Mouse (Mus musculus): ENCODE measurements around the gene Mpv17l2. TPM values are rescaled to one million over a fixed set of nuclear protein-coding genes. Genes with fewer than 3 reads are reported as not detected.

The Mpv17l2 gene
- polyA plus RNA-seq, 1 experiment from 2014 or later = 25.8 TPM

DNA sequence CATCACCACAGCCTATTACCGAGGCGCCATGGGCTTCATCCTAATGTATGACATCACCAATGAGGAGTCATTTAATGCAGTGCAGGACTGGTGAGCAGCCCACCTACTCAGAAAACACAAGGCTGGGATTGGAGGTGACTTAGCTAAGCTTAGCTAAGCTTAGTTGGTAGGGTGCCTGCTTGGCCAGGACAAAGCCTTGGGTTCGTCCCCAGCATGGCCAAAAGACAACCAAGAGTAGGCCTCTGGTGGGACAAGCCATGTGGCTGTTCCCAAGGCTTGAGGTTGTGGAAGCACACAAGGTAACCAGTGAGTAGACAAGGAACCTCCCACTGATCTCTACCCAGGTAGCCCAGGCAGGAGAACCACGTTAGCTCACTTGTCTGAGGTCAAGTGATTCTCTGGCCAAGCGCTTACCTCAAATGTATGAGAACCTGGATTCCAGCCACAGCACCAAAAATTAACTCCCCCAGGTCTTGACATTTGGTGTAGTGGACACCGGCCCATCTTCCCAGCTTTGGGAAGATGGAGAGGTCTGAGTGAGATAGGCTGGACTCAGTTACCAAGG is 4.2 kb downstream of the Mpv17l2 start:
- no peak for DNase-seq (ENCODE audit: low spot score)
- no peak for ATAC-seq (replicated peaks; ENCODE audit: insufficient number of reproducible peaks, low FRiP score, low TSS enrichment, low read depth)
- Histone ChIP-seq H3K36me3 (replicated peaks; ENCODE audit: control insufficient read depth, insufficient read depth, low read depth, low read length) (no peaks in the 10 kb centered on the region), H3K9me3 (replicated peaks; ENCODE audit: control insufficient read depth, low read length) (no peaks in the 10 kb centered on the region), H3K9ac (replicated peaks; ENCODE audit: low read length) (no peak overlapping the region), H3K4me3 (ENCODE audit: low read depth, low read length) (no peak overlapping the region), H3K4me2 (ENCODE audit: low read depth, low read length) (no peak overlapping the region), H3K27me3 (ENCODE audit: control insufficient read depth, insufficient read depth, low read length) (no peaks in the 10 kb centered on the region), H3K4me1 (ENCODE audit: control insufficient read depth, insufficient read depth, low read length) (peaks cover 3% of the 10 kb centered on the region), H3K27ac (replicated peaks; ENCODE audit: low read depth, low read length) (no peak overlapping the region)
- WGBS = 90% methylated on average over 6 of the region's 6 CpGs

DNA sequence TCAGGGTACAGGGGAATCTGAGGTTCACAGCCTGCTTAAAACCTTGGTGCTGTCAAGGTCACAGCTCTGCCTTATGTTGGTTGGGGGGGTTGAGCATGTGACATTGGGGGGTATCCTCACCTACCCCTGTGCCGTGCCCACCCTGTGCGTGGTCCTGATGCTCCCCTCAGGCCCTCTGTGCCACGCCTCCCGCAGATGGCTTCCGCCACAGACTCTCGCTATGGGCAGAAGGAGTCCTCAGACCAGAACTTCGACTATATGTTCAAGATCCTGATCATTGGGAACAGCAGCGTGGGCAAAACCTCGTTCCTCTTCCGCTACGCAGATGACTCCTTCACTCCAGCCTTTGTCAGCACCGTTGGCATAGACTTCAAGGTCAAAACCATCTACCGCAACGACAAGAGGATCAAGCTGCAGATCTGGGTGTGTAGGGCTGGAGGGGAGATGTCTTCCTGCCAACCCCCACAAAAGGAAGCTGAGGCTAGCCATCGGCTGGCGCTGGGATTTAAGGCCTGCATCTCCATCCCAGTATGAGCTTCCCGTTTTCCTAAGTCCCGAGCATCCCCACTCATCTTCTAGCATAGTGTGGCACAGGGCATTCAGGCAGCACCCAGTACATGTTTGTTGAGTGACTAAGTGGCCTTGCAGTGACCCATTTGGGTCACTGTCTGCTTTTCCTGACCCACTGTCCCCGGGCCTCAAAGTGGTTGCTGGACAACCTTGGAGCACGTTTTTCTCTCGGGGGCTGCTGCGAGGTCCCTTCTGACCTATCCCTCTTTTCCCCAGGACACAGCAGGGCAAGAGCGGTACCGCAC is 4.9 kb downstream of the Mpv17l2 start:
- no peaks in the 10 kb centered on the region for H3K9me3 ChIP-seq (replicated peaks; ENCODE audit: control insufficient read depth, low read length)
- H3K27ac ChIP-seq (replicated peaks; ENCODE audit: low read depth, low read length) = no peak overlapping the region
- H3K4me1 ChIP-seq (ENCODE audit: control insufficient read depth, insufficient read depth, low read length) = peaks cover 3% of the 10 kb centered on the region
- DNase-seq (ENCODE audit: low spot score) (no peak), ATAC-seq (replicated peaks; ENCODE audit: insufficient number of reproducible peaks, low FRiP score, low TSS enrichment, low read depth) (no peak)
- H3K4me2 ChIP-seq (ENCODE audit: low read depth, low read length) = no peak overlapping the region
- no peaks in the 10 kb centered on the region for H3K27me3 ChIP-seq (ENCODE audit: control insufficient read depth, insufficient read depth, low read length)
- H3K9ac ChIP-seq (replicated peaks; ENCODE audit: low read length) = no peak overlapping the region; the same call in 1 of the 2 replicates
- 85% methylated on average over 24 of the region's 24 CpGs for WGBS
- H3K4me3 ChIP-seq (ENCODE audit: low read depth, low read length) = peak overlapping the region; percentile 10; the same call in 1 of the 2 replicates
- no peaks in the 10 kb centered on the region for H3K36me3 ChIP-seq (replicated peaks; ENCODE audit: control insufficient read depth, insufficient read depth, low read depth, low read length)

DNA sequence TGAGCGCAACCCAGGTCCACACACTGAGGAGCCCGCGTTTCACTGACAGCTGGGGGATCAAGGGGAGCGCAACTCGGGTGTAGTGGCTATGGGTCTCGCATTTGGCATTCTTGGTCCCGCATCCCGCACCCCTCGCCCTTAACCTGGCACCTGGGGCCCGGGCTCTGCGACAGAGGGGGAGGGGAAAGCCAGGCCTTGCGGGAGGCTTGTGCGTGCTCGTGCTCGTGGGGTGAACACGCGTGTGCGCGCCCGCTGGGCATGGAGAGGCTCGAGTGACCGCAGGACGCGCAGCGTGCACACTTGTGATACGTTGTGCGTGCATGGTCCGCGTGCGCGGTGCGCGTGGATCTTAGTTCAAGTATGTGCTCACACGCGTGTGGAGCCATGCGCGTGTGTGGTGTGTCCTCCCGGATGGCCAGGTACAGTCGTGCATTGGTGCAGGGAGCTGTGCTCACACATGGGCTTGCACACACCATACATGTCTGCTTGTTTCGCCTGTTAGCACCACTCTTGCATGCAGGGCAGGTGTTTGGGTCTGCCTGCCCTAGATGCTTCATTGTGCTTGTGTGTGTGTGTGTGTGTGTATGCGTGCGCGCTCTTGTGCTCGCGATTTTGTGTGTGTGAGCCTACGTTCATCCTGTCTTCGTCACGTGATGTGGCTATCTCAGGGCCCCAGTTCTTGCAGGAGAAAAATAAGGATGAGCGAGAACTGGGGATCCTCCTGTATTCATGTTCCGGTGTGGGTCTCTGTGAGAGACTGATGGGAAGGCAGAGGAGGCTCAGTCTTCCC is 5.7 kb downstream of the Mpv17l2 start:
- Histone ChIP-seq H3K36me3 (replicated peaks; ENCODE audit: control insufficient read depth, insufficient read depth, low read depth, low read length) (no peaks in the 10 kb centered on the region), H3K27me3 (ENCODE audit: control insufficient read depth, insufficient read depth, low read length) (no peaks in the 10 kb centered on the region), H3K4me1 (ENCODE audit: control insufficient read depth, insufficient read depth, low read length) (peaks cover 3% of the 10 kb centered on the region), H3K4me2 (ENCODE audit: low read depth, low read length) (peak overlapping the region; percentile 95), H3K4me3 (ENCODE audit: low read depth, low read length) (peak overlapping the region; percentile 68), H3K9ac (replicated peaks; ENCODE audit: low read length) (peak overlapping the region; percentile 81), H3K9me3 (replicated peaks; ENCODE audit: control insufficient read depth, low read length) (no peaks in the 10 kb centered on the region), H3K27ac (replicated peaks; ENCODE audit: low read depth, low read length) (no peak overlapping the region)
- ATAC-seq (replicated peaks; ENCODE audit: insufficient number of reproducible peaks, low FRiP score, low TSS enrichment, low read depth) (peak; percentile 34), DNase-seq (ENCODE audit: low spot score) (peak; percentile 54)
- 18% methylated on average over 50 of the region's 50 CpGs for WGBS

DNA sequence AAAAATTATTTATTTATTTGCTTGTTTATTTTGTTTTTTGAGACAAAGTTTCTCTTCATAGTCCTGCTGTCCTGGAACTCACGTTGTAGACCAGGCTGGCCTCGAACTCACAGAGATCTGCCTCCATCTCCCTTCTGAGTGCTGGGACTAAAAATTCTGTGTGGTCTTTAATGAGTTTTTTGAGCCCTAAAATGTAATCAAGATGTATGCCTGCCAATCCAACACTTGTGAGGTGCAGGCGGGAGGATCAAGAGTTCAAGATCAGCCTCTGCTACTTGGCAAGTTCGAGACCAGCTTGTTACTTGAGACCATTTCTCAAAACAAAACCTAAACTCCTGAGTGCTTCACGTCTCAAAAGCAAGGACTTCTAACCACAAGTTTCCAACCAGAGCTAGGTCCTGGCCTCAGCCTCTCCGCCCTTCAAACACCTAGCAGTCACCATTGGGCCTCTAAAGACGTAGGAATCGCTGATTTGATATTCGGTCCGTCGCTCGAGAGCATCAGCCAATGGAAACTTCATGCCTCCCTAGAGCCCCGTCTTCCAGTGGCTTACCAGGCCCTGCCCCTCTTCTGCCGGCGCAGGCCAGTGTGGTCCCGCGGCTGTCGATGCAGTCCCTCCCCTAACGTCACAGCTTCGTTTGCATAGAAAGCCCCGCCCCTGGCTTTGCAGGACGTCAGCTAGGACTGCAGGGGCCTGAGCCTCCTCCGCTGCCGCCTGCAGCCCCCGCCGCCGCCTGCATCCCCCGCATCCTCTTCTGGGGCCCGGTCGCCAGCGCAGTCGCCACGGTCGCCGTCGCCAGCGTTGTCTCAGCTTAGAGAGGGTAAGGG is 6.5 kb downstream of the Mpv17l2 start, which contains the start of gene Rab3a:
Rab3a (plus strand) TSS at position 637 of the 828 bp plus-strand sequence.
- Histone ChIP-seq H3K27ac (replicated peaks; ENCODE audit: low read depth, low read length) (no peak within 1 kb of the TSS), H3K4me2 (ENCODE audit: low read depth, low read length) (peak within 1 kb of the TSS; percentile 95), H3K4me1 (ENCODE audit: control insufficient read depth, insufficient read depth, low read length) (peaks cover 3% of the 10 kb centered on the region), H3K36me3 (replicated peaks; ENCODE audit: control insufficient read depth, insufficient read depth, low read depth, low read length) (no peaks in the 10 kb centered on the region), H3K9me3 (replicated peaks; ENCODE audit: control insufficient read depth, low read length) (no peaks in the 10 kb centered on the region), H3K27me3 (ENCODE audit: control insufficient read depth, insufficient read depth, low read length) (no peaks in the 10 kb centered on the region), H3K9ac (replicated peaks; ENCODE audit: low read length) (peak within 1 kb of the TSS; percentile 81), H3K4me3 (ENCODE audit: low read depth, low read length) (peak within 1 kb of the TSS; percentile 68)
- peak; percentile 98 for DNase-seq (ENCODE audit: low spot score)
- ATAC-seq (replicated peaks; ENCODE audit: insufficient number of reproducible peaks, low FRiP score, low TSS enrichment, low read depth) = peak; percentile 97
- 8% methylated on average over 37 of the region's 37 CpGs for WGBS

DNA sequence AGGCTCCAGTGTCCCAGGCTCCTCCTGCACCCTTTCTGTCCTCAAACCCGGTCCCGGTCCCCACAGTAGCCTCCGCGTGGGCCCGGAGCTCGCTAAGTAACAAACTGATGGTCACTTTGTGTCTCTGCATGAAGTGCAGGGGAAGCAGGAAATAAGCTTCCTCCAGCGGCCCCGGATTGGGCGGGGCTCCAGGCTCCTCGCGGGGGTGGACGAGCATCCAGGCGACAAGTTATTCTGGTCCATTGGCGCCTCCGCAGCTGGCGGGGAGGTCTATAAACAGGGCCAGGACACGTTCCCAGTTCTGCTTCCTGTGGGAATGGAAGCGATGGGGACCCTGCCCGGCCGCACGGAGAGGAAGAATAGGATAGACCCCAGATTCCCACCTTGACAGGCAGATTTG is 7.6 kb downstream of the Mpv17l2 start:
- peak; percentile 31 for DNase-seq (ENCODE audit: low spot score)
- no peak overlapping the region for H3K4me3 ChIP-seq (ENCODE audit: low read depth, low read length)
- 0 out of 2 replicates have a peak overlapping the region, but pooled peaks have one; percentile 7 for H3K9ac ChIP-seq (replicated peaks; ENCODE audit: low read length)
- 32% methylated on average over 21 of the region's 21 CpGs for WGBS
- H3K4me1 ChIP-seq (ENCODE audit: control insufficient read depth, insufficient read depth, low read length) = peaks cover 3% of the 10 kb centered on the region
- H3K36me3 ChIP-seq (replicated peaks; ENCODE audit: control insufficient read depth, insufficient read depth, low read depth, low read length) = no peaks in the 10 kb centered on the region
- no peaks in the 10 kb centered on the region for H3K9me3 ChIP-seq (replicated peaks; ENCODE audit: control insufficient read depth, low read length)
- ATAC-seq (replicated peaks; ENCODE audit: insufficient number of reproducible peaks, low FRiP score, low TSS enrichment, low read depth) = no peak
- no peak overlapping the region for H3K27ac ChIP-seq (replicated peaks; ENCODE audit: low read depth, low read length)
- H3K4me2 ChIP-seq (ENCODE audit: low read depth, low read length) = 0 out of 2 replicates have a peak overlapping the region, but pooled peaks have one; percentile 16
- no peaks in the 10 kb centered on the region for H3K27me3 ChIP-seq (ENCODE audit: control insufficient read depth, insufficient read depth, low read length)

DNA sequence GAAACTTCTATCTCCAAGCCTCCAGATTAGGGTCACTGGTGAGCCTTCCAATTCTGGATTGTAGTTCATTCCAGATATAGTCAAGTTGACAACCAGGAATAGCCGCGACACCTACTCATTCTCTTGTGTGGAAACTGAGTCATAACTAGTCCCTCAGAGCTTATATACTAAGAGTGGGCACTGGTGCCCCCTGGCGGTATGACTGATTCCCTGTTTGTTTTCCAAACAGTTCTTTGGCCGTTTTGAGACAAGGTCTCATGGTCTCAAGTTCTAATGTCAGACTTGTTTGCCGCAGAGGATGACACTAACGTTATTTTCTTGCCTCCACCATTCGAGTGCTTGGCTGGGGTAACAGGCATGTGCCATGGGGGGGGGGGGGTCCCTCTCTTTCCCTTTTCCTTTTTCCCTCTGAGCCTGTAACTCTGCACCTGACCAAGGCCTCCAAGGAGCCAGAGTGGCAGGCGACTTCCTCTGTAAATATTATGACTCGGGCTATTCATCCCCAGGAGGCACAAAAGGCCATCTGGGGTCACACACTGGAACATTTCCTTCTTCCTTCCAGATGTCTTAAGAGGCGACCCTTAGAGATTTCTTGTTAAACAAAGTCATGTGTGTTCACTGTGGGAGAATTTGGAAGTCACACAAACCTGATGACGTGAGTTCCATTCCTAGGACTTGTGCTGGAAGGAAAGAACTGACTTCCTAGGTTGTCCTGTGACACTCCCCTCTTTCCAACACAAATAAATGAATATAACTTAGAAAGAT is 8.6 kb downstream of the Mpv17l2 start:
- H3K27ac ChIP-seq (replicated peaks; ENCODE audit: low read depth, low read length) = no peak overlapping the region
- peaks cover under 1% of the 10 kb centered on the region; the same call in 1 of the 2 replicates for H3K27me3 ChIP-seq (ENCODE audit: control insufficient read depth, insufficient read depth, low read length)
- no peak overlapping the region; the same call in 1 of the 2 replicates for H3K9ac ChIP-seq (replicated peaks; ENCODE audit: low read length)
- H3K36me3 ChIP-seq (replicated peaks; ENCODE audit: control insufficient read depth, insufficient read depth, low read depth, low read length) = no peaks in the 10 kb centered on the region
- H3K9me3 ChIP-seq (replicated peaks; ENCODE audit: control insufficient read depth, low read length) = no peaks in the 10 kb centered on the region
- ATAC-seq (replicated peaks; ENCODE audit: insufficient number of reproducible peaks, low FRiP score, low TSS enrichment, low read depth) (no peak), DNase-seq (ENCODE audit: low spot score) (peak; percentile 83)
- no peak overlapping the region for H3K4me3 ChIP-seq (ENCODE audit: low read depth, low read length)
- peaks cover 3% of the 10 kb centered on the region for H3K4me1 ChIP-seq (ENCODE audit: control insufficient read depth, insufficient read depth, low read length)
- no peak overlapping the region for H3K4me2 ChIP-seq (ENCODE audit: low read depth, low read length)
- 20% methylated on average over 11 of the region's 11 CpGs for WGBS

DNA sequence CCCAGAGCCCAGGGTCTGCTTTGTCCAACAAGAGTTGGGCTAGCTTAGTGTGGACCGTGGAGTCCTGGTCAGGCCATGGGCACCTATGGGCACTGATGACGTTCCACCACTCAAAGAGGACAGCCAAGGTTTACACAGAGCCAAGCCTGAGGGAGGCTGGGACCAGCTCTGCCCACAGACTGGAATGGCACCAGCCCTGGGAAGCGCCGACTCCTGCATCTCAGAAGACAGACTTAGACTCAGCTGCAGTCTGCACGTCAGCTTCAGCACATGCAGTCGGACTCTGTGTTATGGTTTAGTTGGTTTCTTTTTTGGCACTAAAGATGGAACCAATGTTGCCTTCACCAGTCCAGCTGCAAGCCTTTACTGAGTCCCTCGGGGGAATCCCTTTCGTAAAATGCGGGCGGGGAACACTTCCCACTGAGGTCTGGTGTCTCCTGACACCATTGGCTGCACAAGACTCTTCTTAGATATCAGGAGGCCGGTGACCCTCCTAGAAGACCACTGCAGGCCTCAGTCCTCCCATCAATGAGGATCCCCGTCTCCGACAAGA is 10.5 kb downstream of the Mpv17l2 start:
- H3K27me3 ChIP-seq (ENCODE audit: control insufficient read depth, insufficient read depth, low read length) = peaks cover 9% of the 10 kb centered on the region
- DNase-seq (ENCODE audit: low spot score) (no peak), ATAC-seq (replicated peaks; ENCODE audit: insufficient number of reproducible peaks, low FRiP score, low TSS enrichment, low read depth) (no peak)
- no peaks in the 10 kb centered on the region for H3K36me3 ChIP-seq (replicated peaks; ENCODE audit: control insufficient read depth, insufficient read depth, low read depth, low read length)
- peaks cover 3% of the 10 kb centered on the region for H3K4me1 ChIP-seq (ENCODE audit: control insufficient read depth, insufficient read depth, low read length)
- WGBS = 80% methylated on average over 13 of the region's 13 CpGs
- H3K9me3 ChIP-seq (replicated peaks; ENCODE audit: control insufficient read depth, low read length) = no peaks in the 10 kb centered on the region
- H3K9ac ChIP-seq (replicated peaks; ENCODE audit: low read length) = no peak overlapping the region
- no peak overlapping the region for H3K4me2 ChIP-seq (ENCODE audit: low read depth, low read length)
- no peak overlapping the region for H3K4me3 ChIP-seq (ENCODE audit: low read depth, low read length)
- no peak overlapping the region for H3K27ac ChIP-seq (replicated peaks; ENCODE audit: low read depth, low read length)

Data from embryonic facial prominence, embryonic 11.5 days (tissue).